Mouse (Mus musculus) midbrain, embryonic 12.5 days (tissue): ENCODE measurements around the gene Pcgf6. TPM values are rescaled to one million over a fixed set of nuclear protein-coding genes. Genes with fewer than 3 reads are reported as not detected.
"Not testable (repeated sequence)": the region's sequence is repeated elsewhere in the genome, so short reads cannot be mapped to it uniquely, and the experiment has no call there.

ENCODE experiments used
- ATAC-seq: fragments of 200-750 bp; cut with Nextera tagmentation; 2 replicates; pipeline ENCODE4 v1.8.0; 2017; ENCODE audit warnings: low read depth, moderate TSS enrichment, moderate library complexity; ENCODE audit not compliant: low FRiP score
- H3K27ac ChIP-seq: fragments of 300-500 bp; sonication (generic); replicated peaks from 2 replicates; pipeline ENCODE4 v1.5.1; 2016; ENCODE audit warnings: mild to moderate bottlenecking
- H3K27me3 ChIP-seq: fragments of 300-500 bp; sonication (generic); 2 replicates; pipeline ENCODE4 v1.6.1; 2016; ENCODE audit warnings: mild to moderate bottlenecking
- H3K36me3 ChIP-seq: fragments of 300-500 bp; sonication (generic); 2 replicates; pipeline ENCODE4 v1.6.1; 2016
- H3K4me1 ChIP-seq: fragments of 300-500 bp; sonication (generic); 2 replicates; pipeline ENCODE4 v1.6.1; 2016
- H3K4me2 ChIP-seq: fragments of 300-500 bp; sonication (generic); replicated peaks from 2 replicates; pipeline ENCODE4 v1.6.1; 2016; ENCODE audit warnings: mild to moderate bottlenecking, moderate library complexity
- H3K4me3 ChIP-seq: fragments of 300-500 bp; sonication (generic); 2 replicates; pipeline ENCODE4 v1.5.1; 2016; ENCODE audit warnings: mild to moderate bottlenecking
- H3K9ac ChIP-seq: fragments of 300-500 bp; sonication (generic); replicated peaks from 2 replicates; pipeline ENCODE4 v1.6.1; 2016; ENCODE audit warnings: mild to moderate bottlenecking, moderate library complexity
- H3K9me3 ChIP-seq: fragments of 300-500 bp; sonication (generic); 2 replicates; pipeline ENCODE4 v1.6.1; 2016; ENCODE audit warnings: mild to moderate bottlenecking
- WGBS: fragments of 180-500 bp; shearing (Covaris S2); methylation state at CpG from one replicate; pipeline ENCODE4 v1.1.7; 2016; 5-methylcytosine and 5-hydroxymethylcytosine counted together
- polyA plus RNA-seq: library from polyadenylated mRNA; unstranded; fragments of >200 nt; fragmentation: Nextera tagmentation; extraction: Ambion mirVana; gene quantifications from 2 replicates; pipeline ENCODE4 v1.2.1, GENCODE M21; 2016

The Pcgf6 gene
- polyA plus RNA-seq, 1 experiment from 2014 or later, result 32.6 TPM

GRCm38 (mm10) chr19:47012521-47013130 lies 38.1 kb downstream of the Pcgf6 start:
- Histone ChIP-seq H3K27me3 (peaks cover 52% of the 10 kb centered on the region), H3K4me2 (no peak overlapping the region), H3K4me1 (peaks cover 13% of the 10 kb centered on the region), H3K4me3 (no peak overlapping the region), H3K9me3 (peaks cover 3% of the 10 kb centered on the region; the same call in 1 of the 2 replicates), H3K9ac (no peak overlapping the region), H3K27ac (0 out of 2 replicates have a peak overlapping the region, but pooled peaks have one; percentile 83), H3K36me3 (no peaks in the 10 kb centered on the region)
- no peak for ATAC-seq
- WGBS, result 92% methylated on average over 15 of the region's 15 CpGs

- Histone ChIP-seq H3K9ac (no peak overlapping the region), H3K36me3 (no peaks in the 10 kb centered on the region), H3K27ac (no peak overlapping the region), H3K9me3 (peaks cover 3% of the 10 kb centered on the region; the same call in 1 of the 2 replicates), H3K4me3 (no peak overlapping the region), H3K27me3 (peaks cover 31% of the 10 kb centered on the region), H3K4me2 (no peak overlapping the region), H3K4me1 (peaks cover 4% of the 10 kb centered on the region; the same call in 1 of the 2 replicates)
- 91% methylated on average over 5 of the region's 5 CpGs for WGBS
- no peak for ATAC-seq
Observed at GRCm38 (mm10) chr19:47009943-47010342, 40.8 kb downstream of the Pcgf6 start.

- Histone ChIP-seq H3K36me3 (no peaks in the 10 kb centered on the region), H3K9ac (no peak overlapping the region), H3K4me1 (no peaks in the 10 kb centered on the region), H3K27me3 (peaks cover 26% of the 10 kb centered on the region), H3K4me2 (no peak overlapping the region), H3K4me3 (no peak overlapping the region), H3K9me3 (peaks cover 3% of the 10 kb centered on the region; the same call in 1 of the 2 replicates), H3K27ac (no peak overlapping the region)
- no peak for ATAC-seq
- 95% methylated on average over 7 of the region's 7 CpGs for WGBS
Observed at GRCm38 (mm10) chr19:47009420-47009819, 41.3 kb downstream of the Pcgf6 start.

- Histone ChIP-seq H3K27me3 (no peaks in the 10 kb centered on the region; the same call in 1 of the 2 replicates), H3K4me2 (no peak overlapping the region), H3K36me3 (no peaks in the 10 kb centered on the region), H3K9ac (no peak overlapping the region), H3K9me3 (peaks cover 3% of the 10 kb centered on the region; the same call in 1 of the 2 replicates), H3K4me3 (no peak overlapping the region), H3K27ac (no peak overlapping the region), H3K4me1 (no peaks in the 10 kb centered on the region)
- WGBS, result 5% methylated on average over 4 of the region's 4 CpGs
- no peak for ATAC-seq
Observed at GRCm38 (mm10) chr19:47006321-47006720, 44.4 kb downstream of the Pcgf6 start.

- H3K27ac ChIP-seq, result no peak overlapping the region
- no peaks in the 10 kb centered on the region for H3K4me1 ChIP-seq
- H3K4me3 ChIP-seq, result no peak overlapping the region
- peaks cover 3% of the 10 kb centered on the region; the same call in 1 of the 2 replicates for H3K9me3 ChIP-seq
- 68% methylated on average over 5 of the region's 5 CpGs for WGBS
- H3K27me3 ChIP-seq, result no peaks in the 10 kb centered on the region
- no peak overlapping the region for H3K4me2 ChIP-seq
- no peak for ATAC-seq
- H3K36me3 ChIP-seq, result no peaks in the 10 kb centered on the region
- H3K9ac ChIP-seq, result no peak overlapping the region
Observed at GRCm38 (mm10) chr19:47005873-47006272, 44.8 kb downstream of the Pcgf6 start.

- Histone ChIP-seq H3K4me3 (no peak overlapping the region), H3K9me3 (peaks cover 3% of the 10 kb centered on the region; the same call in 1 of the 2 replicates), H3K27me3 (no peaks in the 10 kb centered on the region), H3K9ac (no peak overlapping the region), H3K4me1 (no peaks in the 10 kb centered on the region), H3K36me3 (no peaks in the 10 kb centered on the region), H3K27ac (no peak overlapping the region), H3K4me2 (no peak overlapping the region)
- WGBS, result 82% methylated on average over 6 of the region's 6 CpGs
- no peak for ATAC-seq
Observed at GRCm38 (mm10) chr19:47003742-47004511, 46.8 kb downstream of the Pcgf6 start.

- not testable (repeated sequence) for H3K4me2 ChIP-seq, H3K9me3 ChIP-seq, H3K9ac ChIP-seq, H3K4me3 ChIP-seq, H3K36me3 ChIP-seq, ATAC-seq, H3K4me1 ChIP-seq, H3K27ac ChIP-seq, H3K27me3 ChIP-seq
- WGBS, result 96% methylated on average over 3 of the region's 3 CpGs
Observed at GRCm38 (mm10) chr19:47000357-47000756, 50.3 kb downstream of the Pcgf6 start.

GRCm38 (mm10) chr19:46999753-47000152 lies 51.0 kb downstream of the Pcgf6 start:
- no peak for ATAC-seq
- 90% methylated on average over 6 of the region's 6 CpGs for WGBS
- no peak overlapping the region for H3K4me2 ChIP-seq
- H3K9ac ChIP-seq, result no peak overlapping the region
- no peaks in the 10 kb centered on the region for H3K4me1 ChIP-seq
- H3K36me3 ChIP-seq, result no peaks in the 10 kb centered on the region
- no peak overlapping the region for H3K4me3 ChIP-seq
- H3K9me3 ChIP-seq, result no peaks in the 10 kb centered on the region
- H3K27me3 ChIP-seq, result no peaks in the 10 kb centered on the region
- H3K27ac ChIP-seq, result no peak overlapping the region

GRCm38 (mm10) chr19:46998953-46999352 lies 51.8 kb downstream of the Pcgf6 start:
- no peaks in the 10 kb centered on the region for H3K27me3 ChIP-seq
- H3K9me3 ChIP-seq, result no peaks in the 10 kb centered on the region
- no peak overlapping the region for H3K9ac ChIP-seq
- ATAC-seq, result no peak
- no peaks in the 10 kb centered on the region for H3K4me1 ChIP-seq
- H3K4me3 ChIP-seq, result no peak overlapping the region
- WGBS, result 87% methylated on average over 4 of the region's 4 CpGs
- H3K36me3 ChIP-seq, result no peaks in the 10 kb centered on the region
- no peak overlapping the region for H3K4me2 ChIP-seq
- H3K27ac ChIP-seq, result no peak overlapping the region

- H3K27me3 ChIP-seq, result no peaks in the 10 kb centered on the region
- 86% methylated on average over 8 of the region's 8 CpGs for WGBS
- H3K27ac ChIP-seq, result no peak overlapping the region
- no peaks in the 10 kb centered on the region for H3K9me3 ChIP-seq
- H3K4me2 ChIP-seq, result no peak overlapping the region
- no peak overlapping the region for H3K4me3 ChIP-seq
- H3K36me3 ChIP-seq, result no peaks in the 10 kb centered on the region
- ATAC-seq, result no peak
- no peaks in the 10 kb centered on the region for H3K4me1 ChIP-seq
- H3K9ac ChIP-seq, result no peak overlapping the region
Observed at GRCm38 (mm10) chr19:46998168-46998870, 52.4 kb downstream of the Pcgf6 start.

- WGBS, result 85% methylated on average over 9 of the region's 9 CpGs
- H3K27me3 ChIP-seq, result no peaks in the 10 kb centered on the region
Observed at GRCm38 (mm10) chr19:46996095-46996494, 54.6 kb downstream of the Pcgf6 start.

GRCm38 (mm10) chr19:46992329-46992728 lies 58.4 kb downstream of the Pcgf6 start:
- not testable (repeated sequence) for H3K9ac ChIP-seq, H3K27me3 ChIP-seq, H3K36me3 ChIP-seq, H3K27ac ChIP-seq, H3K4me2 ChIP-seq, H3K9me3 ChIP-seq, ATAC-seq, H3K4me3 ChIP-seq, H3K4me1 ChIP-seq
- 76% methylated on average over 4 of the region's 4 CpGs for WGBS

More at GRCm38 (mm10) chr19:46996095-46996494, 54.6 kb downstream of the Pcgf6 start:
- no peak for ATAC-seq
- H3K4me2 ChIP-seq, result no peak overlapping the region
- no peaks in the 10 kb centered on the region for H3K4me1 ChIP-seq
- H3K36me3 ChIP-seq, result no peaks in the 10 kb centered on the region
- H3K9ac ChIP-seq, result no peak overlapping the region
- H3K4me3 ChIP-seq, result no peak overlapping the region
- no peak overlapping the region for H3K27ac ChIP-seq
- H3K9me3 ChIP-seq, result no peaks in the 10 kb centered on the region
